Mouse (Mus musculus): ENCODE measurements around the gene Gm7145. TPM values are rescaled to one million over a fixed set of nuclear protein-coding genes. Genes with fewer than 3 reads are reported as not detected.
"Not testable (repeated sequence)": the region's sequence is repeated elsewhere in the genome, so short reads cannot be mapped to it uniquely, and the experiment has no call there.

The Gm7145 gene
- not detected in 2 replicates for total RNA-seq (2012; rRNA removed)
- total RNA-seq (2014; rRNA removed) = not detected in 2 replicates
- polyA plus RNA-seq (2012; ENCODE audit: insufficient read length, low read depth) = not detected in 2 replicates

DNA sequence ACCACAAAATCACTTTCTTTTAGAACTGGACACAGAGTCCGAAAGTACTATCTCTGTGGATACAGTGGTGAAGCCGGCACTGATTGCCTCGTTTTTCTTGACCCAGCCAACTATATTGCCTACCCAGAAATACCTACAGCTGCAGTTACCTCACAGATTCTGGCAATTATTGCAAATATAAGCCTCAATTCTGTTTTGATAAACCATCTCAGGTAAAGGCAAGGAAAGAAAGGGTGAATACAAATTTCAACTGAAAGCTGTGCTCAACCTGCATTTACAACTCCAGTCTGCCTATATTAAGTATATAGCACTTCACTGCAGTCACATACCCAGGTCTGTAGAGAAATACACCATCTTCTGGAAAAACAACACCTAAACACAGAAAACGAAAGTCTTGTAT lies at the start of gene Gm7145:
Gene Gm7145 (plus strand): TSS at position 301 of the 400 bp plus-strand sequence.
- H3K27ac ChIP-seq (ENCODE audit: insufficient read depth, low read depth) = no peak within 1 kb of the TSS
- no peak for DNase-seq (ENCODE audit: extremely low read depth)
- H3K9ac ChIP-seq (ENCODE audit: insufficient read depth, low read depth) = no peak within 1 kb of the TSS
- H3K4me1 ChIP-seq (ENCODE audit: control insufficient read depth in 1 of 2, insufficient read depth in 2 of 2) = no peaks in the 10 kb centered on the region
- H3K4me2 ChIP-seq (ENCODE audit: insufficient read depth, low read depth, poor library complexity, severe bottlenecking) = no peak within 1 kb of the TSS
- H3K9me3 ChIP-seq (replicated peaks; ENCODE audit: low read length) = no peaks in the 10 kb centered on the region
- H3K4me3 ChIP-seq (replicated peaks in 1 of 3; ENCODE audit: low read depth in 2 of 3, low read length in 2 of 3, poor library complexity in 1 of 3) = no peak within 1 kb of the TSS
- no peaks in the 10 kb centered on the region for H3K27me3 ChIP-seq (replicated peaks)
- H3K79me2 ChIP-seq (replicated peaks; ENCODE audit: control insufficient read depth, extremely low read depth, insufficient read depth, poor library complexity, severe bottlenecking) = no peaks in the 10 kb centered on the region
- H3K36me3 ChIP-seq (replicated peaks in 1 of 2; ENCODE audit: control insufficient read depth in 1 of 2, insufficient read depth in 1 of 2, low read length in 1 of 2) = no peaks in the 10 kb centered on the region
- TF ChIP-seq MXI1 (IDR thresholded peaks at IDR 0.05; ENCODE audit: low read depth, low read length) (no peak), MAX (IDR thresholded peaks at IDR 0.05; ENCODE audit: low read length) (no peak), CHD1 (IDR thresholded peaks at IDR 0.05; ENCODE audit: low read depth, low read length) (no peak), ETS1 (conservative IDR thresholded peaks at IDR 0.05; ENCODE audit: low read depth, low read length) (no peak), ZKSCAN1 (IDR thresholded peaks at IDR 0.05; ENCODE audit: borderline replicate concordance, low read depth, low read length) (no peak), CTCF (conservative IDR thresholded peaks at IDR 0.05 in 1 of 2, IDR thresholded peaks at IDR 0.05 in 1 of 2; ENCODE audit: low read depth in 2 of 2, low read length in 2 of 2) (no peak), TCF12 (IDR thresholded peaks at IDR 0.05; ENCODE audit: low read depth, low read length) (no peak), USF2 (conservative IDR thresholded peaks at IDR 0.05; ENCODE audit: low read depth, low read length) (no peak), EP300 (IDR thresholded peaks at IDR 0.05; ENCODE audit: low read length) (no peak), PAX5 (IDR thresholded peaks at IDR 0.05; ENCODE audit: low read length) (no peak), ZMIZ1 (IDR thresholded peaks at IDR 0.05; ENCODE audit: low read depth, low read length) (no peak)
- in situ Hi-C loops (cut with MboI; ENCODE audit: low pct_ligation_motif_present, low pct_unique_long_range_greater_than_20kb, low sequenced_read_pairs) (no loop called here), dilution Hi-C loops (cut with MboI; ENCODE audit: extremely low pct_ligation_motif_present, extremely low pct_unique_long_range_greater_than_20kb, low sequenced_read_pairs) (no loop called here)

DNA sequence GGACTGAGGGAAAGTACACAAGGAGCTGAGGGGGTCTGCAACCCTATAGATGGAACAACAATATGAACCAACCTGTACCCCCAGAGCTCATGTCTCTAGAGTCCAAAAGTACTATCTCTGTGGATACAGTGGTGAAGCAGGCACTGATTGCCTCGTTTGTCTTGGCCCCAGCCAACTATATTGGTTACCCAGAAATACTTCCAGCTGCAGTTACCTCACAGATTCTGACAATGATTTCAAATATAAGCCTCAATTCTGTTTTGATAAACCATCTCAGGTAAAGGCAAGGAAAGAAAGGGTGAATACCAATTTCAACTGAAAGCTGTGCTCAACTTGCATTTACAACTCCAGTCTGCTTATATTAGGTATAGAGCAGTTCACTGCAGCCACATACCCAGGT lies 38.0 kb upstream of the Gm7145 start, which contains the start of gene Gm28168:
Gene Gm28168 (plus strand): TSS at position 301 of the 400 bp plus-strand sequence.
- DNase-seq (ENCODE audit: extremely low read depth); H3K36me3 ChIP-seq (replicated peaks in 1 of 2; ENCODE audit: control insufficient read depth in 1 of 2, insufficient read depth in 1 of 2, low read length in 1 of 2); H3K4me3 ChIP-seq (replicated peaks in 1 of 3; ENCODE audit: low read depth in 2 of 3, low read length in 2 of 3, poor library complexity in 1 of 3); in situ Hi-C loops (cut with MboI; ENCODE audit: low pct_ligation_motif_present, low pct_unique_long_range_greater_than_20kb, low sequenced_read_pairs); H3K79me2 ChIP-seq (replicated peaks; ENCODE audit: control insufficient read depth, extremely low read depth, insufficient read depth, poor library complexity, severe bottlenecking); H3K27me3 ChIP-seq (replicated peaks); H3K9me3 ChIP-seq (replicated peaks; ENCODE audit: low read length); H3K27ac ChIP-seq (ENCODE audit: insufficient read depth, low read depth); H3K4me1 ChIP-seq (ENCODE audit: control insufficient read depth in 1 of 2, insufficient read depth in 2 of 2); dilution Hi-C loops (cut with MboI; ENCODE audit: extremely low pct_ligation_motif_present, extremely low pct_unique_long_range_greater_than_20kb, low sequenced_read_pairs); H3K4me2 ChIP-seq (ENCODE audit: insufficient read depth, low read depth, poor library complexity, severe bottlenecking); H3K9ac ChIP-seq (ENCODE audit: insufficient read depth, low read depth): not testable (repeated sequence)

DNA sequence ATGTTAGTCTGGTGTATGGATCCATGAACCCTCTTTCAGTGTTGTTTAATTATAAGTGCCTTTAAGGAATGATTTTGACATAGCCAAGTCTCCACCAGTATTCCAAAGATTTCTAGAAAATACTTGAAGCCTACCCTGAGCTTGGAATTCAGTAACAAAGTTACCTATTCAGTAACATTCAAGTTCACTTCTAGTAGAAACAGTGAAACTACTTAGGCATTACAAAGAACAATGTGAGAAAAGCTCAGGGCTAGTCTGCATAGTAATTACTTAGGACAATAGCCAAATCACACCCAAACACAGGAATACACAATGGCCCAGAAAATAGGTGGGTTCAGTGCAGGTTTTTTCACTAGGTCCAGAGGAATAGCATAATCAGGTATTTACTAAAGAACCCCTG lies 38.1 kb downstream of the Gm7145 start:
- H3K4me3 ChIP-seq (replicated peaks in 1 of 3; ENCODE audit: low read depth in 2 of 3, low read length in 2 of 3, poor library complexity in 1 of 3); H3K79me2 ChIP-seq (replicated peaks; ENCODE audit: control insufficient read depth, extremely low read depth, insufficient read depth, poor library complexity, severe bottlenecking); H3K36me3 ChIP-seq (replicated peaks in 1 of 2; ENCODE audit: control insufficient read depth in 1 of 2, insufficient read depth in 1 of 2, low read length in 1 of 2); H3K27me3 ChIP-seq (replicated peaks); H3K9me3 ChIP-seq (replicated peaks; ENCODE audit: low read length); H3K4me2 ChIP-seq (ENCODE audit: insufficient read depth, low read depth, poor library complexity, severe bottlenecking); DNase-seq (ENCODE audit: extremely low read depth); dilution Hi-C loops (cut with MboI; ENCODE audit: extremely low pct_ligation_motif_present, extremely low pct_unique_long_range_greater_than_20kb, low sequenced_read_pairs); H3K27ac ChIP-seq (ENCODE audit: insufficient read depth, low read depth); H3K9ac ChIP-seq (ENCODE audit: insufficient read depth, low read depth); H3K4me1 ChIP-seq (ENCODE audit: control insufficient read depth in 1 of 2, insufficient read depth in 2 of 2); in situ Hi-C loops (cut with MboI; ENCODE audit: low pct_ligation_motif_present, low pct_unique_long_range_greater_than_20kb, low sequenced_read_pairs): not testable (repeated sequence)
